Mouse (Mus musculus) embryonic stem cell, embryonic (primary cell): ENCODE measurements around the gene Ablim1.

ENCODE experiments used
- CTCF ChIA-PET, 4 experiments: fragments of 300-600 bp in 2 of 4; fragments of 350-600 bp in 2 of 4; sonication (Branson Sonifier 250); formaldehyde crosslinking; loops; one replicate each; lab custom pipeline; 2022; ENCODE audit warnings: inconsistent platforms in 2 of 4; lab: Charles Lee
- POLR2A ChIA-PET, 4 experiments: fragments of 300-600 bp in 2 of 4; fragments of 350-600 bp in 2 of 4; sonication (Branson Sonifier 250); formaldehyde crosslinking; loops; one replicate each; lab custom pipeline; 2022; ENCODE audit warnings: antibody characterized with exemption in 4 of 4, inconsistent platforms in 1 of 4; lab: Charles Lee

Gene Ablim1

DNA sequence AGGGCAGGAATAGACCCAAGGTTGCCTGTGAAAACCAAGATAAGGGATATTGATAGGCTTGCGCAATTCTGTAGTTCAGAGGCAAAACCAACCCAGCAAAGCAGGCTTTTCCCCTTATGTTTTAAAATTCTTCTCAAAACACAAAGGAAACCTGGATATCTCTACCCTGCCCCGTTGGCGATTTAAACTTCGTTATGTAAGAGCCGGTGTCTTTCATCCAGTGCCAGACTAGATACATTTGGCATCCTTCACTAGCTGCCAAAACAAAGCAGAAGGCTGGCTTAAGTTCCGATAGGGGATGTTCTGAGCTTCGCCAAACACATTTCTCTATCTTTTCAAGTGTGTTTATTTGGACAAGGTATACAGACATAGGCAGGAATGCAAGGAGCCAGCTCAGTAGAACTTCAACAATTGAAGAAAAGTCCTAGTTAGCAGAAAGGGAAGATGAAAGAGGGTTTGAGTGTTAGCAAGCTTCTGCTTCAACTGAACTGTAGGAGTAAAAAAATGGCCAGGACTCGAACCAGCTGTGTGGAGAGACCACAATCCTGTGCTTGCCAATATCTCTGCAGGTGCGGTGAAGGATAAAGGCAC is 201.8 kb downstream of the Ablim1 start:
- CTCF ChIA-PET: interaction anchor here in 3 of 4 experiments (0.5 to 1.4 kb wide), 4 partner anchors 38 to 911 kb away, joined by 3 to 8 read pairs (median 3); no protein-coding TSS in a partner anchor

DNA sequence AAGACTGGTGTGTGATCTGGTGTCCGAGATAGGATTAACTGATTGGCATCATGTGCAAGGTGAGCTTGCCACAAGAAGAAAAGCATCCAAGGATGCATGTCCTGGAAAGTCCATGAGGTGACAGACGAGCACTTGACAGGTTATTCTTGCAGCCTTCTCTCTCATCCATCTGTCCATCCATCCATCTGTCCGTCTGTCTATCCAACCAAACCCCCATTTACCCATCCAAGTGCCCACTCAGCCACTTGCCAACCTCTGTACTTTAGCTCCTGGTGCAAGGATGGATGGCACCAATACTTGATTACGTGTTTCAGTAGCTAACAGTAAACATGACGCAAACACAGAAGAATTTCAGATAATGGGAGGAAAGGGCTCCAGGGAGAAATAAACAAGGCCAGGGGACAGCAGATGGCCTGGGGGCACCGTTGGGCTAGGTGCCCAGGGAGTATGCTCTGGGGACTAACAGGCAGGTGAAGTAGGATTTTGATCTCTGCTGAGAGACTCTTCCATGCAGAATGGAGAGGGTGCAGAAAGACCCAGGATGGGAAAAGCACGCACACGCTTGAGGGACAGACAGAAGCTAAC is 202.4 kb downstream of the Ablim1 start:
- CTCF ChIA-PET: interaction anchor here in 2 of 4 experiments (0.6 to 1.4 kb wide), 3 partner anchors 38 to 911 kb away, joined by 3 to 8 read pairs (median 3); no protein-coding TSS in a partner anchor

More for the DNA sequence above, 201.8 kb downstream of the Ablim1 start:
- POLR2A ChIA-PET: interaction anchor here in 3 of 4 experiments (0.6 to 1.5 kb wide), 9 partner anchors 8 to 695 kb away, joined by 3 to 5 read pairs (median 4); no protein-coding TSS in a partner anchor

DNA sequence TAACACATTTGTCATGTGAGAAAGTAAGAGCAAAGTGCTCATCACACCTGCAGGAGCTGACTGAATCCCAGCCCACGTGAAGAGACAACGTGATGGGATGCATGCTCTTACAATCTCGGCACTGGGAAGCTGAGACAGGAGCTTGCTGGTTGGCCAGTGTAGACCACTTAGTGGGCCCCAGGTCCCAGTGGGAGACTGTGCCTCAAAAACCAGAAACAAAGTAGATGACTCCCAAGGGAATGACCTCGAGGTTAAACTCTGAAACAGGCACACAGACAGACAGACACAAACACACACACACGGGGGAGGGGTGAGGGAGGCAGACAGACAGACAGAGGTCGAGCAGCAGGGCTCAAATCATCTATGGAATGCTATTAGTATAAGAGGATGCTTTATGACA is 203.4 kb downstream of the Ablim1 start:
- CTCF ChIA-PET: interaction anchor here in 1 of 4 experiments (0.5 kb wide), 1 partner anchor 526 kb away, joined by 3 read pairs; no protein-coding TSS in a partner anchor

More for the DNA sequence above, 202.4 kb downstream of the Ablim1 start:
- POLR2A ChIA-PET: interaction anchor here in 2 of 4 experiments (0.6 to 2.9 kb wide), 7 partner anchors 9 to 695 kb away, joined by 3 to 16 read pairs (median 3); no protein-coding TSS in a partner anchor

DNA sequence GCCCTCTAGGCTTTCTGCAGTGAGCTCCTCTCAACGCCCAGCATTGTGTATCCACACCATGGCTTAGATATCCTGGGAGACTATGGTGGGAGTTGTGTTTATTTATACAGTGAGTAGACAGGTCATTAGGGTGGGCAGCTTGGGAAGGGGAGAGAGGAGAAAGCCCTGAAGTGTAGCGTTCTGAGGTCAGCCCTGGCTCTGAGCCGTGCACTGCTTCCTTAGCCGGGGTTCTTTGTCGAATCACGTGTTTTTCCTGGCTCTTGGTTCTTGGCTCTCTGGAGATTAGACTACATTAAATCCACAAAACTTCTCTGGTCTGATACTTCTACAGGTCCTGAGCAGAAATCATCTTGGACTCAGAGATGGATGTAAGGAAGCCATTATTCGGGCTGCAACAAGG is 205.1 kb downstream of the Ablim1 start:
- ChIA-PET CTCF (interaction anchor here in 1 of 4 experiments (0.6 kb wide), 1 partner anchor 11 kb away, joined by 3 read pairs; no protein-coding TSS in a partner anchor), POLR2A (interaction anchor here in 2 of 4 experiments (2.0 to 2.9 kb wide), 2 partner anchors 10 to 12 kb away, joined by 8 to 16 read pairs; no protein-coding TSS in a partner anchor)

More for the DNA sequence above, 203.4 kb downstream of the Ablim1 start:
- POLR2A ChIA-PET: interaction anchor here in 2 of 4 experiments (0.8 to 2.9 kb wide), 3 partner anchors 8 to 16 kb away, joined by 3 to 16 read pairs (median 8); no protein-coding TSS in a partner anchor

DNA sequence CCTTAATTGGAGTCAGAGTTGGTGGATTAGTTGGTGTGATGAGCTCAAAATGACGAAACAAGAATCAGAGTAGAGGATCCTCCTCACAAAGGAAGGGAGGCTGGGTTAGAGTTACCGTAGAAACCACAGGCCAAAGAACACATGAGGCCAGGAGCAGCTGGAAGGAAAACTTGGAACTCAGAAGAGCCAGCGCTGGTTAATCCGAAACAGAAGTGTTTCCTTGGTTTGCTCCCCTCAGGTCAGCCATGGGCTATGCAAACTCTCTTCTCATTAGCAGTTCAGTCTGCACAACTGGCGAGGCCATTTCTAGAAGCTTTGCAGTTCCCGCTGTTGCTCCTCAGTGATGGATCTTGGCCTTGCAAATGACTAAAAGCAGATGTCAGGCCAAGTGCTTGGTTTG is 208.2 kb downstream of the Ablim1 start:
- CTCF ChIA-PET: interaction anchor here in 1 of 4 experiments (0.5 kb wide), 1 partner anchor 93 kb away, joined by 3 read pairs; no protein-coding TSS in a partner anchor

DNA sequence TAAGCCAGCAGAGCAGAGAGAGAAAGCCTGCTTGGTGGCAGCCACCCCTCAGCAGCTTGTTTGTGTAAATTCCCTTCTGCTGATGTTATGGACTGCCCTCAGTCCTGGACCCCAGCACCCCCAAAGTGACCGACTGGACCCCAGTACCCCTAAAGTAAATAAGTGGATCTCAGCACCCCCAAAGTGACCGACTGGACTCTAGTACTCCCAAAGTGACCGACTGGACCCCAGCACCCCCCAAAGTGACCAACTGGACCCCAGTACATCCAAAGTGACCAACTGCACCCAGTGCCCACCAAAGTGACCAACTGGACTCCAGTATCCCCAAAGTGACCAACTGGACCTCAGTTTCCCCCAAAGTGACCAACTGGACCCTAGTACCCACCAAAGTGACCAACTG is 208.7 kb downstream of the Ablim1 start:
- ChIA-PET CTCF (interaction anchor here in 1 of 4 experiments (0.5 kb wide), 1 partner anchor 93 kb away, joined by 3 read pairs; no protein-coding TSS in a partner anchor), POLR2A (interaction anchor here in 1 of 4 experiments (0.9 to 1.1 kb wide), 4 partner anchors 8 to 17 kb away, joined by 3 to 5 read pairs (median 3); no protein-coding TSS in a partner anchor)

More for the DNA sequence above, 208.2 kb downstream of the Ablim1 start:
- POLR2A ChIA-PET: interaction anchor here in 2 of 4 experiments (0.9 to 1.1 kb wide), 5 partner anchors 8 to 16 kb away, joined by 3 to 5 read pairs (median 3); no protein-coding TSS in a partner anchor

DNA sequence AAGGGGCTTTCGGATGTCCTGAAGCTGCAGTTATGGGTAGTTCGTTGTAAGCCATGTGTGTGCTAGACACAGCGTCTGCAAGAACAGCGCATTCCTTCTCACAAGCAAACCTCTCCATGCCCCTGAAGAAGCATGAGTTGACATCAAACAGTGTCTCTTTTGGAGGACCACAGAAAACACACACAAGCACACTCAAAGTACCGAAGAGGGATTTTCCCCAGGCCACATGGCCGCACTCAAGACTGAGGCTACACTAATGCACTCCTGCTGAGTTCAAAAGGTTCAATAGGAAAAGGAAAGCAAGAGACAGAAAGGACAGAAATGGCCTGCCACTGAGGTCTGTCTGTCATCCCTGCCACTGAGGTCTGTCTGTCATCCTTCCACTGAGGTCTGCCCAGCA is 209.6 kb downstream of the Ablim1 start:
- CTCF ChIA-PET: no interaction called here
- POLR2A ChIA-PET: interaction anchor here in 1 of 4 experiments (1.0 to 1.1 kb wide), 2 partner anchors 8 to 25 kb away, joined by 3 to 4 read pairs; no protein-coding TSS in a partner anchor

DNA sequence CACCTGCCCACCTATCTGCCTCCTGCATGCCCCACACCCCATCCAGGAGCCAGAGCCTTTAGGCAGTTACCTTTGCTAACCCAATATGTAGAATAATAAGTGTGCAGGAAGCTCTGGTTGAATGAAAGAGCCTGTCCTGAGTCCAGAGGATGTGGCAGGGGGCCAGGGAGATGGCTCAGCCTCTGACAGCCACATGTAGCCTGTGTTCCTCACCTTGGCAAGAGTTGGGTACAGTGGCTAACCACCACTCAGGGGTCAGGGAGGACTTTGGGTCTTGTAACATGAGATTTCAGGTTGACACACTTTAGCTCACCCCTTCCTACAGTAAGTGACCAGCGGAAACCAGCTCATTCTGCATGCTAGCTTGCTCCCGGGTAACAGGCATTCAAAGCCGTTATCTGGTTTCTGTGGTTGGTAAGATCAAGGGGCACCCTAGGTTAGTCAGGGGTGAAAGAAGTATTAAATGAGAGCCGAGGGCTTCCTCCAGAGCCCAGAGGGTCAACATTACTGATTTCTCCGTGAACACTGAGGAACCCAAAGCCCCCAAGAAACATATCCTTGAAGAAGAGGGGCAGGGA is 210.5 kb downstream of the Ablim1 start:
- CTCF ChIA-PET: interaction anchor here in 1 of 4 experiments (0.8 kb wide), 1 partner anchor 38 kb away, joined by 3 read pairs; no protein-coding TSS in a partner anchor
- POLR2A ChIA-PET: interaction anchor here in 3 of 4 experiments (0.6 to 1.1 kb wide), 6 partner anchors 9 to 1448 kb away, joined by 3 to 10 read pairs (median 4); no protein-coding TSS in a partner anchor

DNA sequence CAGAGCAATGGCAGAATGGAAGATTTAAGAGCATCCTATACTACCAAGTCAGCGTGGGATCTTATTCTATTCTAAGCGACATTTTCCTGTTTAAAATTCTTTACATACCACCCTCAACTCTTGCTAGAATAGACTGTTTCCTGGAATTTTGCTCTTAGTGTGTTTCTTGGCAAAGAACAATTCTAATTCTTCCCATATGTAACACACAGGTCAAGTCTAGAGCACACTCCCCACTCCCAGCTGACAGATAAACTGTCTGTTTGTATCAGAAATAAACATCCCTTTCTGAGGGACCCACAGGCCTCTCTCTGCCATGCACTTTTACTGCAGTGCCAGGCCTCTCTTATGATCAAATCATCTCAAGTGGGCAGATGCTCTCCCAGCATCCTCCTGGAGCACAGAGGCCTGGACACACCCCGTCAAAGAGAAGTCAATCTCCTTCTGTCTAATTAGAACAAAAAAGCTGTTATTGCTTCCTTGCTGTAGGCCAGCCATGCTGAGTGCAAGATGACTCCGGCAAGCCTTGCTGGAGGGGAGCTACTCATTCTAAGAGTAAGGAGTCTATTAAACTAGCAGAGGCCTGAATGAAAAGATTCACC is 211.3 kb downstream of the Ablim1 start:
- POLR2A ChIA-PET: interaction anchor here in 1 of 4 experiments (1.3 kb wide), 1 partner anchor 9 kb away, joined by 3 read pairs; no protein-coding TSS in a partner anchor
- CTCF ChIA-PET: interaction anchor here in 1 of 4 experiments (0.8 kb wide), 1 partner anchor 37 kb away, joined by 3 read pairs; no protein-coding TSS in a partner anchor

DNA sequence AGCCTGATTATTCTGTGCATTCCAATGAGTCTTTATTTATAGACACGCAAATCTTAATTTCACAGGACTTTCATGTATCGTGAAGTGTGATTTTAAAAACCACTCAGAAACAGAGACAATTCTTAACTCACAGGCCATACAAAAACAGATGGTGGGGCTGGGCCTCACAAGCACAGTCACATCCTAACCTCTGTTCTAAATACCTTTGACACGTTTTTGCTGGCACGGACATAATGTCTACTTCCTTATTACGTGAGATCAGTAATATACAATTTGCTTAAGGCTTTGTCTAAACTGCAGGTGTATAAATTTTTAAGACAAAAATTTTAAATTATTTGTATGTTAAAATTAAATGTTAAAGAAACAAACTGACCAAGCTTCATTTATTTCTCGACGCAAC is 212.7 kb downstream of the Ablim1 start:
- CTCF ChIA-PET: no interaction called here
- POLR2A ChIA-PET: no interaction called here

DNA sequence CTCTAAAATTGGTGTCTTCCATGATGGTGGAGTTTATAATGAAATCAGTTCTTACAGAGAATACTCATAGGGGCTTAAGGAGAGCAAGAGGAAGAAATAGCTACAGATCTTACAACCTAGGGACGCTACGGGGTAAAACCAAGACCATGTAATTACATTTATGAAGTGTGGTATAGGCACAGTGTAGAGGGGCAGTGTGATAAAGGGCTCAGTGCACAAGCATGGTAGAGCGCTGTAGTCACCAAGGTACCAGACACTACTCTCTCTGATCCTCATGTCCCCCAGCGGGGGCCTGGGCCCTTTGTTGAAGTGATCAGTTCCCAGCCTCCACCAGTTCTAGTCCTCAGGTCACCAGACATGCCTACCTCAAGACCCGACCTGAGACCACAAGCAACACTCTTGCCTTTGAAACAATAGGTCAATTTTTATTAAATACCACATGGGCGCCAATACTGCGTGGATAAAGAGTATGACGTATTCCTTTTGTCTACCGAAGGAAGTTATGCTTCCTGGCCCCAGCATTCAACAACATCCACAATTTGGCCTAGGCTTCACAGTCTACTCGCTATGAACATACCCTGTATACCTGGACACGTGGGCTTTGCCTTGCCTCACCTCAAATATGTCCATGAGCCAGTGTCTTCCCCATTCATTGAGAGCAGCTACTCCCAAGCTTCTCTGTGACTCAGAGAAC is 213.8 kb downstream of the Ablim1 start:
- POLR2A ChIA-PET: interaction anchor here in 1 of 4 experiments (0.6 kb wide), 1 partner anchor 374 kb away, joined by 6 read pairs; no protein-coding TSS in a partner anchor
- CTCF ChIA-PET: no interaction called here

DNA sequence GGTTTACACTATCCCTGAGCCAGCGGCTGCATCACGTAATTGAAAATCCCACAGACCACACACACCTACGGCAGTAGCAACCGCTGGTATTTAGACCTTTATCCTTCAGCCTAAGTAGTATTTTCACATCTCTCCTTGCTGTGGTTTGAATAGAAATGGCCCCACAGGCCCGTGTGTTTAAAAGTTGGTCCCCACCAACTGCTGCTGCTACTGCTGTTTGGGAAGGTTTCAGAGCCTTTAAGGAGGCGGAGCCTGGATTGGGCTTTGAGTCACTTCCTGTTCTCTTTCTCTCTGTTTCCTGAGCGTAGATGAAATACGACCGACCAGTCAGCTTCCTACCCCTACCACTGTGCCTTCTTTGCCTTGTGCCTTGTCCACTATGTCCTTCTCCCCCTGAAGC is 214.7 kb downstream of the Ablim1 start:
- POLR2A ChIA-PET: no interaction called here
- CTCF ChIA-PET: no interaction called here

DNA sequence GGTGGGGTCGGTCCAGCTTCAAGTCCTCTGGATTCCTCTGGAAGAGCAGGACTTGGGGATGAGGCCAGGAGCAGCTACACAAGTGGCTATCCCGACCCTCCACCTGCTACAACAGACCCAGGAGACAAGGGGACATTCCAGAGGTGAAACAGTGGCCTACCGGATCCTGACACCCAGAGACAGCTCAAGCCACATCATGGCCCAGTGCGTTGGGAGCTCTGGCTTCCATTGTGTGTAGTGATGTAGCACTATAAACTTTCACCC is 215.7 kb downstream of the Ablim1 start:
- CTCF ChIA-PET: interaction anchor here in 3 of 4 experiments (0.6 to 2.3 kb wide), 6 partner anchors 32 to 91 kb away, joined by 3 to 9 read pairs (median 6); partner anchors contain the start of gene Afap1l2 (in 1 of the 3)
- POLR2A ChIA-PET: interaction anchor here (0.5 to 2.8 kb wide), 51 partner anchors 8 to 1111 kb away, joined by 3 to 20 read pairs (median 4); partner anchors contain the start of genes Dclre1a (in 1 of the 4) and Nhlrc2 (in 1 of the 4)

DNA sequence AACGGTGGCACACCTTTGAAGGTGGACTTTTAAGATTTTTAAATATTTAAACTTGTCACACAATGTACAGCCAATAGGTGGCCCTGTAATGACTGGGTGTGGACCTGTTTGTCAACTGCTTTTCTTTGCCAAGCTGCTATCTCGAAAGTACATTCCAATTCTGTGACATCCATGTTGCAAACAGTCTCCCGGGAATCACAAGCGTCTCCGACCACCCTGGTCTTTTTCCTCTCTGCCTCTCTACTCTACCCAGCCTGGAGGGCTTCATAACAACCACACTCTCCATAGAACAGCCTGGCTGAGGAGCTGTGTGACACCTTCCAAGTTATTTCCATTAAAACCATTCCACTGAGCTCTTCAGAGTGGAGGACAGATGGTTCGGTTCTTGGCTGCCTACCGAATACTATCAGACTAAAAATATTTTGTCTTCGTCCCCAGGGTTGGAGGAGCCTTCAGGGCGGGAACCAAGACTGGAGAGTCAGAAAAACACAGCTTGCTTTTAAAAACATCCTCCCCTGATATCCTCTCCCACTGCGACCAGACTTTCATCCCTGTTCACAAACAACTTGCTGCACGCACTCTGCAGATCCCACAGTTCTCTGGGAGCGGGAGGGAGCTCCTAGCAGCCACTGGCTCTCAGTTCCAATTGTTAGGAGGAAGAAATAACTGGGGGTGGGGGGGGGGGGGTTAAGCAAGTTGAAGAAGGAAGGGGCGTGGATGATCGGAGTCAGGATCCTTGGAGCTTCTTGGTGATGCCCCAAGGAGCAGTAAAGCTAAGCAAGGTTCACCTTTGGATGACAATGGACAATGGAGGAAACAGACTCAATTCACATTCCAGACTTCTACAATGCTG is 216.3 kb downstream of the Ablim1 start:
- ChIA-PET POLR2A (interaction anchor here (0.5 to 2.8 kb wide), 65 partner anchors 8 to 1138 kb away, joined by 3 to 20 read pairs (median 4); partner anchors contain the start of genes Dclre1a (in 1 of the 4), Fam160b1 (in 1 of the 4) and Nhlrc2 (in 1 of the 4)), CTCF (interaction anchor here (0.6 to 2.3 kb wide), 14 partner anchors 11 to 1773 kb away, joined by 3 to 11 read pairs (median 4); partner anchors contain the start of gene Afap1l2 (in 1 of the 4))

DNA sequence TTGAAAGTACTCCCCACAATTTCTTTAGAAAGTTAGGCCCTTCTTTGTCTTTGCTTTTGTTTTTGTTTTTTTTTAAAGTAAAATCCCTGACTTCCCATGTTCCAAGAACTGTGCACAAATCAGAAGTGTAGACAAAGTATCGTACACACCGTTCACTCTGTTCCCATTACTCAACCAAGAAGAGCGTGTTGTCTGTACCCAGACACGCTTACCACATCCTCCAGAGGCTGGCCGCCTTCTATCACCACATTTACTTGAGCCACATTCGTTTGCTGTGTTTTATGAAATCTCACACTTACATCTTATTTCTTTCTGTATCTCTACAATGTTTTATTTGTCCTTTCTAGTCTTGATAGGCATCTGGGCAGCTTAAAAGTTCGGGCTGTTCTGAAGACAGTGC is 219.4 kb downstream of the Ablim1 start:
- ChIA-PET POLR2A (no interaction called here), CTCF (no interaction called here)

DNA sequence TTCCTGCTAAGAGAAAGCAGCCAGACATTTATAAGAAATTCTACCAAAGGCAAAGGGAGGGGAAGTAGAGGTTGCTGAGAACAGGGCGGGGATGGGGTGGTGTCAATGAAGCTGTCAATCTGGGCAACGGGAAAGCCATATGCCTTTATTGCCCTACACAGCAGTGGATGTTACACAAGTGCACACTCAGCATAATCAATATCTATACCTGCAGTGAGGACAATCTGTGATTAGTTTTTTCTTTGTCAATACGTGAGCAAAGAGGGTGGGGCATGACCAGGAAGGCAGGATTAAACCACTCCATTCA is 221.1 kb downstream of the Ablim1 start:
- POLR2A ChIA-PET: no interaction called here
- CTCF ChIA-PET: no interaction called here
